Mouse (Mus musculus) skeletal muscle tissue, adult 2 months (tissue): ENCODE data around the gene Cnot2.
A peak's percentile ranks its signal among the peaks of the same experiment; 100 is the strongest.
"Not testable (repeated sequence)": the region's sequence is repeated elsewhere in the genome, so short reads cannot be mapped to it uniquely, and the experiment has no call there.

ENCODE experiments used
- DNase-seq: peaks from one replicate; pipeline ENCODE4 v3.0.0-alpha.2; 2012; ENCODE audit warnings: low read depth, low spot score

Cnot2 gene

GRCm38 (mm10) chr10:116581369-116581718 is at the start of gene Cnot2:
Cnot2 (minus strand) TSS chr10:116581511.
- peak; percentile 81 for DNase-seq

GRCm38 (mm10) chr10:116628926-116629325 is 47.6 kb upstream of the Cnot2 start:
- no peak for DNase-seq

GRCm38 (mm10) chr10:116626009-116626408 is 44.7 kb upstream of the Cnot2 start:
- no peak for DNase-seq

- not testable (repeated sequence) for DNase-seq
Observed at GRCm38 (mm10) chr10:116613250-116613649, 31.9 kb upstream of the Cnot2 start.

GRCm38 (mm10) chr10:116604905-116605162 is 23.5 kb upstream of the Cnot2 start:
- DNase-seq: no peak

GRCm38 (mm10) chr10:116604081-116604904 is 23.0 kb upstream of the Cnot2 start:
- DNase-seq: no peak

GRCm38 (mm10) chr10:116599056-116599850 is 17.9 kb upstream of the Cnot2 start:
- DNase-seq: no peak

GRCm38 (mm10) chr10:116582738-116583137 is 1.4 kb upstream of the Cnot2 start:
- no peak for DNase-seq

- DNase-seq: no peak
Observed at GRCm38 (mm10) chr10:116581719-116582481, 589 bp upstream of the Cnot2 start.

- DNase-seq: peak; percentile 3
Observed at GRCm38 (mm10) chr10:116580591-116581358, 536 bp downstream of the Cnot2 start.

- DNase-seq: no peak
Observed at GRCm38 (mm10) chr10:116579478-116579877, 1.8 kb downstream of the Cnot2 start.

- DNase-seq: no peak
Observed at GRCm38 (mm10) chr10:116578375-116578774, 2.9 kb downstream of the Cnot2 start.

GRCm38 (mm10) chr10:116577181-116577580 is 4.1 kb downstream of the Cnot2 start:
- no peak for DNase-seq

- not testable (repeated sequence) for DNase-seq
Observed at GRCm38 (mm10) chr10:116576071-116576470, 5.2 kb downstream of the Cnot2 start.

GRCm38 (mm10) chr10:116570526-116570925 is 10.8 kb downstream of the Cnot2 start:
- DNase-seq: no peak

- DNase-seq: no peak
Observed at GRCm38 (mm10) chr10:116568539-116568938, 12.8 kb downstream of the Cnot2 start.

GRCm38 (mm10) chr10:116567491-116568405 is 13.6 kb downstream of the Cnot2 start:
- peak; percentile 13 for DNase-seq

- DNase-seq: not testable (repeated sequence)
Observed at GRCm38 (mm10) chr10:116566492-116566891, 14.8 kb downstream of the Cnot2 start.

- DNase-seq: no peak
Observed at GRCm38 (mm10) chr10:116564828-116565602, 16.3 kb downstream of the Cnot2 start.
